Mouse (Mus musculus) limb, embryonic 14.5 days (tissue): ENCODE data around the gene Rabep1. TPM values are rescaled to one million over a fixed set of nuclear protein-coding genes. Genes with fewer than 3 reads are reported as not detected.

ENCODE experiments used
- ATAC-seq: fragments of 200-750 bp; cut with Nextera tagmentation; 2 replicates; pipeline ENCODE4 v1.8.0; 2017; ENCODE audit warnings: low read depth, moderate number of reproducible peaks, moderate TSS enrichment; ENCODE audit not compliant: low FRiP score
- DNase-seq: peaks from one replicate; pipeline ENCODE4 v3.0.0-alpha.2; 2015; ENCODE audit warnings: low spot score
- H3K27ac ChIP-seq: fragments of 300-500 bp; sonication (generic); replicated peaks from 2 replicates; pipeline ENCODE4 v1.5.1; 2014; ENCODE audit warnings: low read depth, mild to moderate bottlenecking, low read length, moderate library complexity, mixed read lengths
- H3K27me3 ChIP-seq: fragments of 300-500 bp; sonication (generic); 2 replicates; pipeline ENCODE4 v1.6.1; 2014; ENCODE audit warnings: low read length, mixed read lengths; ENCODE audit not compliant: control insufficient read depth, insufficient read depth
- H3K36me3 ChIP-seq: fragments of 300-500 bp; sonication (generic); 2 replicates; pipeline ENCODE4 v1.6.1; 2014; ENCODE audit warnings: mild to moderate bottlenecking, low read length, moderate library complexity, mixed read lengths; ENCODE audit not compliant: control insufficient read depth, insufficient read depth
- H3K4me1 ChIP-seq: fragments of 300-500 bp; sonication (generic); 2 replicates; pipeline ENCODE4 v1.6.1; 2014; ENCODE audit warnings: antibody characterized with exemption, low read length, mixed read lengths; ENCODE audit not compliant: control insufficient read depth, insufficient read depth
- H3K4me2 ChIP-seq: fragments of 300-500 bp; sonication (generic); replicated peaks from 2 replicates; pipeline ENCODE4 v1.6.1; 2014; ENCODE audit warnings: low read depth, mild to moderate bottlenecking, low read length, moderate library complexity; ENCODE audit not compliant: severe bottlenecking
- H3K4me3 ChIP-seq: fragments of 300-500 bp; sonication (generic); replicated peaks from 2 replicates; pipeline ENCODE4 v1.5.1; 2014; ENCODE audit warnings: low read length
- H3K9ac ChIP-seq: fragments of 300-500 bp; sonication (generic); 2 replicates; pipeline ENCODE4 v1.6.1; 2014; ENCODE audit warnings: mild to moderate bottlenecking, low read depth, low read length, moderate library complexity; ENCODE audit not compliant: severe bottlenecking
- H3K9me3 ChIP-seq: fragments of 300-500 bp; sonication (generic); 2 replicates; pipeline ENCODE4 v1.6.1; 2016; ENCODE audit warnings: low read length; ENCODE audit not compliant: control insufficient read depth
- POLR2A ChIP-seq: fragments of 200-500 bp; IDR thresholded peaks from 2 replicates; pipeline ENCODE4 v1.8.0; 2012; ENCODE audit warnings: inconsistent platforms, mild to moderate bottlenecking, moderate library complexity, borderline replicate concordance; ENCODE audit not compliant: insufficient read depth, insufficient read length; ENCODE audit errors: extremely low read depth
- WGBS: fragments of 180-500 bp; shearing (Covaris S2); extraction: QIAGEN DNeasy Blood & Tissue Kit; methylation state at CpG from one replicate; pipeline ENCODE4 v1.1.7; 2014; 5-methylcytosine and 5-hydroxymethylcytosine counted together
- polyA plus RNA-seq, 2 experiments: library from polyadenylated mRNA; depleted of rRNA in 1 of 2; stranded (reverse) in 1 of 2; unstranded in 1 of 2; fragments of >200 nt; fragmentation: Nextera tagmentation in 1 of 2; extraction: Ambion mirVana in 1 of 2; gene quantifications; 2 replicates each; pipeline versions ENCODE4 v1.2.1 to v1.2.3; 2012 to 2014

Gene Rabep1
- polyA plus RNA-seq (2012; rRNA removed) (8.3 and 11.0 TPM in 2 replicates), polyA plus RNA-seq (2014; fragmentation: Nextera tagmentation; extraction: Ambion mirVana) (29.5 and 33.3 TPM in 2 replicates)

- H3K4me3 ChIP-seq, result peak within 1 kb of the TSS; percentile 93
- H3K4me2 ChIP-seq, result peak within 1 kb of the TSS; percentile 88
- H3K36me3 ChIP-seq, result no peaks in the 10 kb centered on the region
- TF ChIP-seq POLR2A, result peak; percentile 49; the same call in 1 of the 2 replicates
- peak within 1 kb of the TSS; percentile 81 for H3K27ac ChIP-seq
- H3K27me3 ChIP-seq, result no peaks in the 10 kb centered on the region
- no peaks in the 10 kb centered on the region for H3K9me3 ChIP-seq
- WGBS, result under 1% methylated on average over 60 of the region's 88 CpGs
- ATAC-seq (peak; percentile 97), DNase-seq (peak; percentile 93)
- H3K4me1 ChIP-seq, result peaks cover 20% of the 10 kb centered on the region
- H3K9ac ChIP-seq, result peak within 1 kb of the TSS; percentile 94
Measured at GRCm38 (mm10) chr11:70844559-70845456, at the start of gene Rabep1. Gene Rabep1, plus strand, starts transcription at chr11:70844778.

GRCm38 (mm10) chr11:70802208-70802864 is 42.2 kb upstream of the Rabep1 start:
- TF ChIP-seq POLR2A, result no peak
- no peaks in the 10 kb centered on the region for H3K4me1 ChIP-seq
- no peak overlapping the region for H3K4me2 ChIP-seq
- H3K9ac ChIP-seq, result no peak overlapping the region
- H3K27ac ChIP-seq, result no peak overlapping the region
- 93% methylated on average over 2 of the region's 2 CpGs for WGBS
- DNase-seq (no peak), ATAC-seq (no peak)
- H3K4me3 ChIP-seq, result no peak overlapping the region
- H3K9me3 ChIP-seq, result no peaks in the 10 kb centered on the region
- H3K36me3 ChIP-seq, result no peaks in the 10 kb centered on the region
- H3K27me3 ChIP-seq, result no peaks in the 10 kb centered on the region

GRCm38 (mm10) chr11:70802865-70803261 is 41.7 kb upstream of the Rabep1 start:
- H3K4me1 ChIP-seq, result no peaks in the 10 kb centered on the region
- H3K27ac ChIP-seq, result no peak overlapping the region
- H3K9me3 ChIP-seq, result no peaks in the 10 kb centered on the region
- WGBS, result 67% methylated on average over 2 of the region's 2 CpGs
- ATAC-seq (no peak), DNase-seq (no peak)
- no peaks in the 10 kb centered on the region for H3K27me3 ChIP-seq
- no peaks in the 10 kb centered on the region for H3K36me3 ChIP-seq
- TF ChIP-seq POLR2A, result no peak
- no peak overlapping the region for H3K4me3 ChIP-seq
- H3K4me2 ChIP-seq, result no peak overlapping the region
- no peak overlapping the region for H3K9ac ChIP-seq

GRCm38 (mm10) chr11:70803711-70804200 is 40.8 kb upstream of the Rabep1 start:
- Histone ChIP-seq H3K4me1 (no peaks in the 10 kb centered on the region), H3K4me2 (no peak overlapping the region), H3K27me3 (no peaks in the 10 kb centered on the region), H3K4me3 (no peak overlapping the region), H3K9me3 (no peaks in the 10 kb centered on the region), H3K36me3 (no peaks in the 10 kb centered on the region), H3K9ac (no peak overlapping the region), H3K27ac (no peak overlapping the region)
- DNase-seq (no peak), ATAC-seq (no peak)
- no peak for TF ChIP-seq POLR2A
- 84% methylated on average over 6 of the region's 6 CpGs for WGBS

- no peak for TF ChIP-seq POLR2A
- no peak overlapping the region for H3K9ac ChIP-seq
- ATAC-seq (no peak), DNase-seq (no peak)
- no peaks in the 10 kb centered on the region for H3K9me3 ChIP-seq
- H3K27ac ChIP-seq, result no peak overlapping the region
- no peaks in the 10 kb centered on the region for H3K4me1 ChIP-seq
- no peaks in the 10 kb centered on the region for H3K27me3 ChIP-seq
- H3K36me3 ChIP-seq, result no peaks in the 10 kb centered on the region
- WGBS, result 72% methylated on average over 3 of the region's 3 CpGs
- H3K4me3 ChIP-seq, result no peak overlapping the region
- H3K4me2 ChIP-seq, result no peak overlapping the region
Measured at GRCm38 (mm10) chr11:70804395-70804794, 40.2 kb upstream of the Rabep1 start.
